Mouse (Mus musculus) layer of hippocampus, postnatal 36 days (tissue): Measurements from ENCODE around the gene Lrrc55. TPM values are rescaled to one million over a fixed set of nuclear protein-coding genes. Genes with fewer than 3 reads are reported as not detected.
A peak's percentile ranks its signal among the peaks of the same experiment; 100 is the strongest.

ENCODE experiments used
- DNase-seq, 2 experiments: peaks; one replicate each; pipeline ENCODE4 v3.0.0; 2022
- total RNA-seq, 2 experiments: library from RNA; stranded (reverse); gene quantifications; 2 replicates each; pipeline ENCODE4 v1.2.3; 2021

Lrrc55 gene
- total RNA-seq, 2 experiments from 2014 or later: 12.5 to 14.7 TPM

- no peak for DNase-seq
These were observed 65.8 kb downstream of the Lrrc55 start for GRCm38 (mm10) chr2:85131226-85131625.

GRCm38 (mm10) chr2:85129496-85129971 lies 67.5 kb downstream of the Lrrc55 start:
- no peak for DNase-seq

- peak; percentile 66 for DNase-seq
These were observed 73.0 kb downstream of the Lrrc55 start for GRCm38 (mm10) chr2:85123869-85124535.

DNA sequence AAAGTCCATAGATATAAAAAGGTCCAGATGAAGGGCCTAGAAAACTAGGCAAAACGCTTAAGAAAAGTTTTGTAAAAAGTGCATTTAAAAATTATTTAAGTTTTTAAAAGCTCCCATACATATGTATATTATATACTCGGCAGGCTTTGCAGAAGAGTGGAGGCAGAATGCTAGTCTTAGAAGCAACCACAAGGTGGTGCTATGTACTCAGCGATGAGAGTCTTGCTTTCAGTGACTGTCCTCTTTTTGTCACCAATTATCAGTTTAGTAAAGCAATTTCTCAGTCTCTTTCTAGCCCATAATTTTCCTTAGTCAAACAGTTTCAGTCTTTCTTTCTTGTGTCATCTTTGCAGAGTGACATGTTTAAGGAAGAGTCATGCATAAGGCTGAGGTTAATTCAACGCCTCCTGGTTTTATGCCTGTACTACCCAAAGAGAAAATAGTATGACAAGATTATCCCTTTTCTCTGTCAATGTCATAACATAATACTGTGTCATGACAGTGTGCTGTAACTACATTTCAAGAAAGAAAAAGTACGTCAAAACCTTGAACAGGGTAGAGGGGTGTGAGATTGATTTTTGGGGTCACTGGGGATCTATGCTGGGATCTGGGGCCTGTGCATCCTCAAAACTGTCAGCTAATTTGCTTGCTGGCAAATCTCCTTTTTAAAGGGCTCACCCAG lies 73.7 kb downstream of the Lrrc55 start:
- peak in 1 of 2 experiments; percentile 14 for DNase-seq

Other genes starting within 250 kb of the Lrrc55 start
- not detected for gene Prg2, start 216.7 kb downstream of the Lrrc55 start, total RNA-seq
- gene Prg3, start 209.0 kb downstream of the Lrrc55 start, total RNA-seq: not detected
- 100 to 1,000 TPM; 120 TPM for gene Ssrp1, start 160.0 kb downstream of the Lrrc55 start, total RNA-seq
- 1 to 10 TPM; 1.4 to 2.7 TPM for gene P2rx3, start 159.7 kb downstream of the Lrrc55 start, total RNA-seq
- 100 to 1,000 TPM; 159 to 174 TPM for gene Tnks1bp1, start 149.2 kb downstream of the Lrrc55 start, total RNA-seq
- 1 to 10 TPM in 1 of 2 experiments, under 1 TPM in 1; 0.91 to 1.0 TPM for gene Aplnr, start 61.0 kb downstream of the Lrrc55 start, total RNA-seq
- gene Olfr987, start 142.1 kb upstream of the Lrrc55 start, total RNA-seq: not detected
- not detected for gene Olfr988, start 166.0 kb upstream of the Lrrc55 start, total RNA-seq
- not detected for gene Olfr992, start 212.3 kb upstream of the Lrrc55 start, total RNA-seq
- gene Olfr993, start 217.7 kb upstream of the Lrrc55 start, total RNA-seq: not detected
- not detected for gene Olfr994, start 239.3 kb upstream of the Lrrc55 start, total RNA-seq
- gene Olfr995, start 246.4 kb upstream of the Lrrc55 start, total RNA-seq: not detected